Mouse (Mus musculus) gonadal fat pad, adult 2 months (tissue): ENCODE data around the gene Gm21954. TPM values are rescaled to one million over a fixed set of nuclear protein-coding genes. Genes with fewer than 3 reads are reported as not detected.

Experiments
- DNase-seq: peaks from one replicate; pipeline ENCODE4 v3.0.0-alpha.2; 2012; ENCODE audit warnings: low read depth
- polyA plus RNA-seq: library from polyadenylated mRNA; depleted of rRNA; stranded (reverse); fragments of >200 nt; gene quantifications from 2 replicates; pipeline ENCODE4 v1.2.3, GENCODE M21; 2012; rRNA removed

The Gm21954 gene
- polyA plus RNA-seq, 1 experiment, result not detected

- DNase-seq, result no peak
Measured at GRCm38 (mm10) chr3:55419334-55419733, 52.7 kb downstream of the Gm21954 start.

- DNase-seq, result no peak
Measured at GRCm38 (mm10) chr3:55418845-55419244, 53.2 kb downstream of the Gm21954 start.

- DNase-seq, result no peak
Measured at GRCm38 (mm10) chr3:55415527-55415950, 56.5 kb downstream of the Gm21954 start.

Other genes starting within 250 kb of the Gm21954 start
- gene Dclk1, start 229.8 kb downstream of the Gm21954 start, polyA plus RNA-seq, result 5.1 and 7.1 TPM in 2 replicates